Mouse (Mus musculus): ENCODE data around the gene Cdk2.

Gene Cdk2

GRCm38 (mm10) chr10:128702328-128703007, 2.4 kb downstream of the Cdk2 start:
- no peak for DNase-seq

GRCm38 (mm10) chr10:128700712-128701111, 4.1 kb downstream of the Cdk2 start:
- no peak for DNase-seq

- no peak for DNase-seq
These were observed 5.2 kb downstream of the Cdk2 start for GRCm38 (mm10) chr10:128699611-128700010.

- DNase-seq = peak; percentile 63
These were observed 5.8 kb downstream of the Cdk2 start for GRCm38 (mm10) chr10:128699006-128699405.

GRCm38 (mm10) chr10:128697072-128697725, 7.6 kb downstream of the Cdk2 start:
- no peak for DNase-seq

- DNase-seq = peak; percentile 100
These were observed 8.6 kb downstream of the Cdk2 start, which contains the start of gene Rab5b for GRCm38 (mm10) chr10:128695992-128696807. Gene Rab5b (minus strand): TSS chr10:128696264.

- DNase-seq = no peak
These were observed 9.3 kb downstream of the Cdk2 start for GRCm38 (mm10) chr10:128695411-128695991.

- peak in 1 of 2 experiments; percentile 43 for DNase-seq
These were observed 30.3 kb downstream of the Cdk2 start for GRCm38 (mm10) chr10:128674469-128675008.

GRCm38 (mm10) chr10:128673763-128674468, 30.9 kb downstream of the Cdk2 start, which contains the start of gene Suox:
Gene Suox (minus strand): TSS chr10:128674073.
- DNase-seq = peak; percentile 75 to 83

GRCm38 (mm10) chr10:128671148-128671547, 33.7 kb downstream of the Cdk2 start:
- no peak for DNase-seq

- peak; percentile 79 to 84 for DNase-seq
These were observed 35.8 kb downstream of the Cdk2 start for GRCm38 (mm10) chr10:128668790-128669672.

- DNase-seq = no peak
These were observed 39.0 kb downstream of the Cdk2 start for GRCm38 (mm10) chr10:128665806-128666205.

GRCm38 (mm10) chr10:128665307-128665706, 39.5 kb downstream of the Cdk2 start:
- DNase-seq = no peak

GRCm38 (mm10) chr10:128664808-128665207, 40.0 kb downstream of the Cdk2 start:
- no peak for DNase-seq

- DNase-seq = no peak
These were observed 41.2 kb downstream of the Cdk2 start for GRCm38 (mm10) chr10:128663441-128664220.

- DNase-seq = no peak
These were observed 42.4 kb downstream of the Cdk2 start for GRCm38 (mm10) chr10:128662465-128662864.

- DNase-seq = no peak
These were observed 45.3 kb downstream of the Cdk2 start for GRCm38 (mm10) chr10:128659490-128659889.

- DNase-seq = peak; percentile 42 to 49
These were observed 47.0 kb downstream of the Cdk2 start for GRCm38 (mm10) chr10:128657844-128658243.

GRCm38 (mm10) chr10:128656731-128657130, 48.1 kb downstream of the Cdk2 start:
- DNase-seq = peak; percentile 47 to 49

- DNase-seq = peak in 1 of 2 experiments; percentile 37
These were observed 49.6 kb downstream of the Cdk2 start for GRCm38 (mm10) chr10:128655254-128655653.
